Mouse (Mus musculus): ENCODE measurements around the gene Chpt1. TPM values are rescaled to one million over a fixed set of nuclear protein-coding genes. Genes with fewer than 3 reads are reported as not detected.

The Chpt1 gene
- polyA plus RNA-seq, 1 experiment from 2014 or later: 21.0 TPM

- 78% methylated on average over 12 of the region's 12 CpGs for WGBS
- Histone ChIP-seq H3K36me3 (no peaks in the 10 kb centered on the region), H3K4me1 (no peaks in the 10 kb centered on the region), H3K4me2 (replicated peaks) (no peak overlapping the region), H3K27me3 (no peaks in the 10 kb centered on the region), H3K27ac (no peak overlapping the region), H3K4me3 (no peak overlapping the region), H3K9ac (no peak overlapping the region), H3K9me3 (no peaks in the 10 kb centered on the region)
- ATAC-seq (ENCODE audit: low FRiP score, low read depth): no peak
Observed at GRCm38 (mm10) chr10:88510503-88511271, 6.8 kb upstream of the Chpt1 start.

GRCm38 (mm10) chr10:88507691-88508143, 3.8 kb upstream of the Chpt1 start:
- 51% methylated on average over 7 of the region's 7 CpGs for WGBS
- no peak for ATAC-seq (ENCODE audit: low FRiP score, low read depth)
- H3K27ac ChIP-seq: no peak overlapping the region
- no peak overlapping the region for H3K4me2 ChIP-seq (replicated peaks)
- H3K4me3 ChIP-seq: no peak overlapping the region
- H3K27me3 ChIP-seq: no peaks in the 10 kb centered on the region
- no peaks in the 10 kb centered on the region for H3K36me3 ChIP-seq
- H3K9ac ChIP-seq: no peak overlapping the region
- peaks cover 11% of the 10 kb centered on the region for H3K4me1 ChIP-seq
- H3K9me3 ChIP-seq: no peaks in the 10 kb centered on the region

- Histone ChIP-seq H3K4me3 (no peak overlapping the region), H3K27ac (no peak overlapping the region), H3K27me3 (no peaks in the 10 kb centered on the region), H3K9me3 (no peaks in the 10 kb centered on the region), H3K36me3 (no peaks in the 10 kb centered on the region), H3K4me2 (replicated peaks) (no peak overlapping the region), H3K9ac (no peak overlapping the region), H3K4me1 (peaks cover 26% of the 10 kb centered on the region)
- WGBS: 57% methylated on average over 5 of the region's 5 CpGs
- no peak for ATAC-seq (ENCODE audit: low FRiP score, low read depth)
Observed at GRCm38 (mm10) chr10:88505256-88505655, 1.4 kb upstream of the Chpt1 start.

GRCm38 (mm10) chr10:88504481-88504880, 608 bp upstream of the Chpt1 start:
- Histone ChIP-seq H3K4me2 (replicated peaks) (peak overlapping the region; percentile 86), H3K27ac (no peak overlapping the region), H3K9me3 (no peaks in the 10 kb centered on the region), H3K9ac (no peak overlapping the region), H3K4me3 (peak overlapping the region; percentile 76; the same call in 1 of the 2 replicates), H3K27me3 (no peaks in the 10 kb centered on the region), H3K36me3 (no peaks in the 10 kb centered on the region), H3K4me1 (peaks cover 26% of the 10 kb centered on the region)
- 63% methylated on average over 3 of the region's 3 CpGs for WGBS
- ATAC-seq (ENCODE audit: low FRiP score, low read depth): no peak

GRCm38 (mm10) chr10:88502919-88503318, 954 bp downstream of the Chpt1 start:
- Histone ChIP-seq H3K27ac (no peak overlapping the region), H3K4me2 (replicated peaks) (peak overlapping the region; percentile 86), H3K9me3 (no peaks in the 10 kb centered on the region), H3K4me3 (peak overlapping the region; percentile 76), H3K36me3 (no peaks in the 10 kb centered on the region), H3K9ac (peak overlapping the region; percentile 89), H3K27me3 (no peaks in the 10 kb centered on the region), H3K4me1 (peaks cover 26% of the 10 kb centered on the region)
- whole genome bisulfite sequencing: 52% methylated on average over 4 of the region's 4 CpGs
- peak; percentile 5; the same call in 1 of the 2 replicates for ATAC-seq (ENCODE audit: low FRiP score, low read depth)

GRCm38 (mm10) chr10:88501886-88502765, 1.7 kb downstream of the Chpt1 start:
- WGBS: 58% methylated on average over 13 of the region's 13 CpGs
- peak overlapping the region; percentile 86 for H3K4me2 ChIP-seq (replicated peaks)

GRCm38 (mm10) chr10:88501370-88501769, 2.5 kb downstream of the Chpt1 start:
- Histone ChIP-seq H3K27me3 (no peaks in the 10 kb centered on the region), H3K9ac (no peak overlapping the region), H3K9me3 (no peaks in the 10 kb centered on the region), H3K36me3 (no peaks in the 10 kb centered on the region), H3K4me1 (peaks cover 36% of the 10 kb centered on the region), H3K4me2 (replicated peaks) (0 out of 2 replicates have a peak overlapping the region, but pooled peaks have one; percentile 7), H3K27ac (no peak overlapping the region), H3K4me3 (no peak overlapping the region)
- ATAC-seq (ENCODE audit: low FRiP score, low read depth): no peak
- 63% methylated on average over 10 of the region's 10 CpGs for whole genome bisulfite sequencing

More at GRCm38 (mm10) chr10:88501886-88502765, 1.7 kb downstream of the Chpt1 start:
- no peak for ATAC-seq (ENCODE audit: low FRiP score, low read depth)
- H3K9ac ChIP-seq: no peak overlapping the region
- H3K27me3 ChIP-seq: no peaks in the 10 kb centered on the region
- no peaks in the 10 kb centered on the region for H3K9me3 ChIP-seq
- no peaks in the 10 kb centered on the region for H3K36me3 ChIP-seq
- no peak overlapping the region for H3K27ac ChIP-seq
- H3K4me3 ChIP-seq: no peak overlapping the region
- H3K4me1 ChIP-seq: peaks cover 28% of the 10 kb centered on the region

GRCm38 (mm10) chr10:88499993-88500392, 3.9 kb downstream of the Chpt1 start:
- WGBS: 74% methylated on average over 5 of the region's 5 CpGs
- peaks cover 40% of the 10 kb centered on the region for H3K4me1 ChIP-seq
- no peak overlapping the region for H3K27ac ChIP-seq
- no peak overlapping the region for H3K4me2 ChIP-seq (replicated peaks)
- no peak overlapping the region for H3K9ac ChIP-seq
- H3K36me3 ChIP-seq: no peaks in the 10 kb centered on the region
- no peak overlapping the region for H3K4me3 ChIP-seq
- no peaks in the 10 kb centered on the region for H3K27me3 ChIP-seq
- no peak for ATAC-seq (ENCODE audit: low FRiP score, low read depth)
- no peaks in the 10 kb centered on the region for H3K9me3 ChIP-seq

- Histone ChIP-seq H3K4me2 (replicated peaks) (0 out of 2 replicates have a peak overlapping the region, but pooled peaks have one; percentile 17), H3K27ac (no peak overlapping the region), H3K9ac (no peak overlapping the region), H3K4me3 (no peak overlapping the region), H3K36me3 (no peaks in the 10 kb centered on the region), H3K4me1 (peaks cover 22% of the 10 kb centered on the region), H3K27me3 (no peaks in the 10 kb centered on the region), H3K9me3 (no peaks in the 10 kb centered on the region)
- ATAC-seq (ENCODE audit: low FRiP score, low read depth): peak; percentile 79
- WGBS: 19% methylated on average over 11 of the region's 11 CpGs
Observed at GRCm38 (mm10) chr10:88496864-88497564, 6.9 kb downstream of the Chpt1 start.

- no peak for ATAC-seq (ENCODE audit: low FRiP score, low read depth)
- Histone ChIP-seq H3K9me3 (no peaks in the 10 kb centered on the region), H3K9ac (no peak overlapping the region), H3K4me3 (no peak overlapping the region), H3K27ac (no peak overlapping the region), H3K36me3 (no peaks in the 10 kb centered on the region), H3K4me1 (peaks cover 14% of the 10 kb centered on the region), H3K27me3 (no peaks in the 10 kb centered on the region), H3K4me2 (replicated peaks) (no peak overlapping the region)
- 82% methylated on average over 4 of the region's 4 CpGs for WGBS
Observed at GRCm38 (mm10) chr10:88494959-88495587, 8.8 kb downstream of the Chpt1 start.

- H3K36me3 ChIP-seq: no peaks in the 10 kb centered on the region; the same call in 1 of the 2 replicates
- ATAC-seq (ENCODE audit: low FRiP score, low read depth): no peak
- H3K4me3 ChIP-seq: no peak overlapping the region
- H3K4me1 ChIP-seq: peaks cover 14% of the 10 kb centered on the region
- H3K9me3 ChIP-seq: no peaks in the 10 kb centered on the region
- no peak overlapping the region for H3K27ac ChIP-seq
- H3K9ac ChIP-seq: no peak overlapping the region
- no peaks in the 10 kb centered on the region for H3K27me3 ChIP-seq
- no peak overlapping the region for H3K4me2 ChIP-seq (replicated peaks)
- WGBS: 85% methylated on average over 8 of the region's 8 CpGs
Observed at GRCm38 (mm10) chr10:88492658-88493057, 11.2 kb downstream of the Chpt1 start.
